Mouse (Mus musculus) urinary bladder, postnatal 10 days (tissue): ENCODE measurements around the gene Kcnj16.
A peak's percentile ranks its signal among the peaks of the same experiment; 100 is the strongest.

ENCODE experiments used
- DNase-seq: peaks from one replicate; pipeline ENCODE4 v3.0.0; 2022; ENCODE audit warnings: low spot score

The Kcnj16 gene

GRCm38 (mm10) chr11:111056030-111056429, 88.2 kb downstream of the Kcnj16 start:
- DNase-seq, result no peak

- DNase-seq, result no peak
These were observed 89.6 kb downstream of the Kcnj16 start for GRCm38 (mm10) chr11:111057435-111057834.

- DNase-seq, result no peak
These were observed 91.6 kb downstream of the Kcnj16 start for GRCm38 (mm10) chr11:111059440-111059839.

- DNase-seq, result no peak
These were observed 92.4 kb downstream of the Kcnj16 start for GRCm38 (mm10) chr11:111060216-111060615.

- no peak for DNase-seq
These were observed 97.1 kb downstream of the Kcnj16 start for GRCm38 (mm10) chr11:111064751-111065527.

- DNase-seq, result peak; percentile 70
These were observed 97.9 kb downstream of the Kcnj16 start, which contains the start of gene Kcnj2 for GRCm38 (mm10) chr11:111065635-111066298. Gene Kcnj2 (plus strand): TSS chr11:111066164.

GRCm38 (mm10) chr11:111066299-111066691, 98.5 kb downstream of the Kcnj16 start:
- DNase-seq, result no peak

- no peak for DNase-seq
These were observed 100.0 kb downstream of the Kcnj16 start for GRCm38 (mm10) chr11:111067787-111068186.

- no peak for DNase-seq
These were observed 102.6 kb downstream of the Kcnj16 start for GRCm38 (mm10) chr11:111070460-111070859.

- no peak for DNase-seq
These were observed 106.3 kb downstream of the Kcnj16 start for GRCm38 (mm10) chr11:111074131-111074530.
